Mouse (Mus musculus) spleen, adult 2 months (tissue): Measurements from ENCODE around the gene Cers5. TPM values are rescaled to one million over a fixed set of nuclear protein-coding genes. Genes with fewer than 3 reads are reported as not detected.
A peak's percentile ranks its signal among the peaks of the same experiment; 100 is the strongest.
"Not testable (repeated sequence)": the region's sequence is repeated elsewhere in the genome, so short reads cannot be mapped to it uniquely, and the experiment has no call there.

Experiments used
- DNase-seq, 2 experiments: peaks; one replicate each; pipeline versions ENCODE4 v3.0.0 to v3.0.0-alpha.2; 2012 to 2021; ENCODE audit warnings: low spot score in 2 of 2, low read depth in 1 of 2
- H3K27ac ChIP-seq: fragments of 200-500 bp; 2 replicates; pipeline ENCODE4 v1.5.1; 2012; ENCODE audit warnings: low read length, inconsistent platforms; ENCODE audit not compliant: insufficient read depth
- H3K27me3 ChIP-seq: fragments of 200-500 bp; 2 replicates; pipeline ENCODE4 v1.6.1; 2012; ENCODE audit warnings: mild to moderate bottlenecking, moderate library complexity, low read length, inconsistent platforms; ENCODE audit not compliant: control insufficient read depth, insufficient read depth
- H3K36me3 ChIP-seq: fragments of 200-500 bp; 2 replicates; pipeline ENCODE4 v1.6.1; 2012; ENCODE audit warnings: mild to moderate bottlenecking, low read length, inconsistent platforms; ENCODE audit not compliant: control insufficient read depth, insufficient read depth
- H3K4me1 ChIP-seq: fragments of 200-500 bp; 2 replicates; pipeline ENCODE4 v1.6.1; 2011; ENCODE audit warnings: inconsistent platforms; ENCODE audit not compliant: control insufficient read depth, insufficient read depth, insufficient read length
- H3K4me3 ChIP-seq: fragments of 200-500 bp; 2 replicates; pipeline ENCODE4 v1.5.1; 2011; ENCODE audit warnings: mild to moderate bottlenecking, inconsistent platforms; ENCODE audit not compliant: insufficient read depth, insufficient read length; ENCODE audit errors: extremely low read depth
- CTCF ChIP-seq: fragments of 200-500 bp; IDR thresholded peaks from 2 replicates; pipeline ENCODE4 v1.5.1; 2011; ENCODE audit warnings: mild to moderate bottlenecking, inconsistent platforms; ENCODE audit not compliant: insufficient read depth, insufficient read length, insufficient replicate concordance; ENCODE audit errors: extremely low read depth
- POLR2A ChIP-seq: fragments of 200-500 bp; IDR thresholded peaks from 2 replicates; pipeline ENCODE4 v1.6.1; 2011; ENCODE audit warnings: low read depth, low read length, inconsistent platforms
- WGBS: fragments of 180-500 bp; shearing (Covaris S2); methylation state at CpG from one replicate; pipeline ENCODE4 v1.1.7; 2018; 5-methylcytosine and 5-hydroxymethylcytosine counted together
- polyA plus RNA-seq: library from polyadenylated mRNA; depleted of rRNA; stranded (reverse); fragments of >200 nt; gene quantifications from 2 replicates; pipeline ENCODE4 v1.2.3, GENCODE M21; 2012; rRNA removed

The Cers5 gene
- 27.2 and 30.0 TPM in 2 replicates for polyA plus RNA-seq

DNA sequence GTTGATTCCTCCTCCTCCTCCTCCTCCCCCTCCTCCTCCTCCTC is at the start of gene Cers5:
Gene Cers5 (minus strand): TSS at position 5 of the 44 bp plus-strand sequence.
- H3K36me3 ChIP-seq, DNase-seq, H3K27me3 ChIP-seq, H3K4me1 ChIP-seq: not testable (repeated sequence)
- peak within 1 kb of the TSS; percentile 78 for H3K27ac ChIP-seq
- peak within 1 kb of the TSS; percentile 73 for H3K4me3 ChIP-seq

DNA sequence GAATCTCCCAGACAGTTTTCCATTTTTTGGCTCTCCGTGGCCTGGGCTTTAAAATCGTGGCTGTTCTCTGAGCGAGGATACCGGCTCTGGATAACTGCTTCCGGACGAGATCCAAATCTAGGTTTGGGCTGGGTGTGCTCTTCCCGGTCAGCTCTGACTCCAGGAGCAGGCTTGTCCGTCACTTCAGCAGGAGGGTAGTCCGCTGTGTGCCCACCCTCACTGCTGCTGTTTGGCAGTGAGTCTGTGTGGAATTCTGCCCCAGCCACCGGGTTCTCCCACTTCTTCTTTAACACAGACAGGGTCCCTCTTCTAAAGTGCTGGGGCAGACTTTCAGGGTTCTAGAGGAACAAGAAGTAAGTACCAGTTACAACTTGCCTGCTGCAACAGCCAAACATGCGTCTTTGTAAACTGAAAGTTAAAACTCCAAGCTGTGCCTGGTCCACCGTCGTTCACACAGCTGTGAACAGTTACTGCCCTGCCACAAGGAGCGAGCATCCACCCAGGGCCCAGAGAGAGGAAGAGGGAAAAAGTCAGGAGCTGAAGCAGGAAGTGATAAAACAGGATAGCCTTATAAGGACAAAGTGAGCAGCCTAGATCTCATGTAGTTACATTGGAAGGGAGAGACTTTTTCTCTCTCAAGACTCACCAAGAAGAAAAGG is 47.1 kb upstream of the Cers5 start:
- WGBS, result 54% methylated on average over 14 of the region's 14 CpGs
- DNase-seq, result no peak
- peak overlapping the region; percentile 72 for H3K27ac ChIP-seq
- TF ChIP-seq POLR2A, result peak; percentile 41; the same call in 1 of the 2 replicates
- no peak for TF ChIP-seq CTCF
- H3K27me3 ChIP-seq, result no peaks in the 10 kb centered on the region
- H3K4me3 ChIP-seq, result peak overlapping the region; percentile 55
- H3K36me3 ChIP-seq, result no peaks in the 10 kb centered on the region
- H3K4me1 ChIP-seq, result no peaks in the 10 kb centered on the region

DNA sequence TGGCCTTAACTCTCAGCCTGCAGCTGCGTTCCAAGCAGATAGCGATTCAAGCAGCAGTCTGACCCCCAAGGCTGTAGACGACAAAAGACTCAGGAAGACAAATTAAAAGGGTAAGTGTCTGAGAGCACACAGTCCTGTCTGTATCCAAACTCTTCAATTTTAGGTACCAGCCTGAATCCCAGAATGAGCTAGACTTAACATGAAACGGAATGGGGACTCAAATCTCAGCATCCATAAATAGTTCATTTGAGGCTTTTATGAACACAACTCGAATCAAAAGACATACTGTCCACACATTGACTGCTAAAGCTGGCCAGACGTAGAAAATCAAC is 46.4 kb upstream of the Cers5 start:
- peak overlapping the region; percentile 72 for H3K27ac ChIP-seq
- peak overlapping the region; percentile 55 for H3K4me3 ChIP-seq
- WGBS, result 70% methylated on average over 6 of the region's 6 CpGs
- H3K36me3 ChIP-seq, result no peaks in the 10 kb centered on the region
- no peaks in the 10 kb centered on the region for H3K4me1 ChIP-seq
- no peaks in the 10 kb centered on the region for H3K27me3 ChIP-seq
- DNase-seq, result no peak
- TF ChIP-seq CTCF (no peak), POLR2A (no peak)

DNA sequence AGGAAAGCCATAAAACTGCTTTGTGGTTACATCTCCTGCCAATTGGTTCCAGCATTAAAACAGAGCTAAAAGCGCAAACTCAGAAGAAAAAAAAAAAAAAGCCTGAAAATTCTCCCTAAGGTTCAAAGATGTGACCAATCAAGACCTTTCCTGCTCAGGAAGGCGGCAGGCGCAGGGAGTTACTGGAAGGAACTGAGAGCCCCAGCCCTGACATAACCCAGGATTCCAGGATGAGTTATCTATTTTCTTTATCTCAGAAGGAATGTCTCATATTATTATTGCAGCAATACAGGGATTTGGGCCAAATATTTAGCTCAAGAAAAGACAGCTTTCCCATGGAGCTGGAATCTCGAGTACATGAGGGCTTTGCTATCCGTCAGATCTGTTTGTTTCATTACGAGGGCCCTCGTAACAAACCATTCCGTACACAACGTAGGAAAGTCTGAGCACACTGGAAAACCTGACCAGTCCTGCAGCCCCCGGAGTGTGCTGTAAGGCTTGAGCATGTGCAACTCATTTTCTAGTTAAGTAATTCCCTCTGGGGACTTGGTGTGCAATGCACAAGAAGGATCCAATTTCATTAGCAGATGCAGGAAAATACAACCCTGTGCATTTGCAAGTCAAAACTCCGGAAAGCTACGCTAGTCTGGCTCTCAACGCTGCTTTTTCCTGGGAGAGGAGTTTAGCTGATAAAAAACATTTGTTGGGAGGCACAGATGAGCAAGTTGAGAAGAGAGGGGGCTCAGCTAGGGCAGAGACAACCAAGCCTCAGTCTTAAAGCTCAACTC is 45.8 kb upstream of the Cers5 start:
- Histone ChIP-seq H3K4me1 (no peaks in the 10 kb centered on the region), H3K27me3 (no peaks in the 10 kb centered on the region), H3K36me3 (no peaks in the 10 kb centered on the region), H3K4me3 (peak overlapping the region; percentile 45), H3K27ac (peak overlapping the region; percentile 68)
- WGBS, result 61% methylated on average over 13 of the region's 13 CpGs
- DNase-seq, result no peak
- TF ChIP-seq CTCF (no peak), POLR2A (no peak)

DNA sequence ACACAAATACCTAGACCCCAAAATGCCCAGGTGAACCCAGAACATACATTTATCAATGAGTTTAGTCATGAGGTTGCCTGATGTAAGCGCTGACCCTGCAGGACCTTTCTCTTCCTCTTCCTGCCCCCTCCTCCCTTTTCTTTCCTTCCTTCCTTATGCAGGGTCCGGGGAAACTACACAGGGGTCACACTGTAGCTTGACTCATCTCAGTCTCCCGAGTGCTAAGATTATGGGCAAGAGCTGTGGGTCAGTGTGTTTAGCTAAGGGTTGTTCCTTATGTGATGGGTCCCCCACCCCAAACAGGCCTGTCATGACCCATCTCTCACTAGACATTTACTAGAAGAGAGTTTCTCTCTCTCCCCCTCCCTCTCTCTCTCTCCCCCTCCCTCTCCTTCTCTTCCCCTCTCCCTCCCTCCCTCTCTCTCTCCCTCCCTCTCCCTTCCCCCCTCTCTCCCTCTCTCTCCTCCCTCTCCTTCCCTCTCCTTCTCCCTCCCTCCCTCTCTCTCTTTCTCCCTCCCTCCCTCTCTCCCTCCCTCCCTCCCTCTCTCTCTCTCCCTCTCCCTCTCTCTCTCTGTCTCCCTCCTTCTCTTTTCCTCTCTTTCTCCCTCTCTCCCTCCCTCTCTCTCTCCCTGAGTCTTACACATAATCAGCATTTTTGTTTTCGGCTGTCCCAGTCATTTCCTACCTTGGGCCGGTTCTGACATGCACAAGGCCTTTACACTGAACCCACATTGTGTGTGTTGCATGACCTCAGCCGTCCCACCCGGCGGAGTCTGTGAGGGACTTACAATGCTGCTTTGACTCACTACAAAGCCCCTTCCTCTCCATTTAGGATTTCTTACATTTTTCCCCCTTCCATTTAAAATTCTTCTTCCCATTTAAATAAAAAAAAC is 44.9 kb upstream of the Cers5 start:
- no peaks in the 10 kb centered on the region for H3K27me3 ChIP-seq
- WGBS, result 60% methylated on average over 8 of the region's 8 CpGs
- no peak for DNase-seq
- peak overlapping the region; percentile 33; the same call in 1 of the 2 replicates for H3K4me3 ChIP-seq
- no peaks in the 10 kb centered on the region for H3K4me1 ChIP-seq
- H3K27ac ChIP-seq, result no peak overlapping the region; the same call in 1 of the 2 replicates
- TF ChIP-seq POLR2A, result no peak
- no peak for TF ChIP-seq CTCF
- no peaks in the 10 kb centered on the region for H3K36me3 ChIP-seq

DNA sequence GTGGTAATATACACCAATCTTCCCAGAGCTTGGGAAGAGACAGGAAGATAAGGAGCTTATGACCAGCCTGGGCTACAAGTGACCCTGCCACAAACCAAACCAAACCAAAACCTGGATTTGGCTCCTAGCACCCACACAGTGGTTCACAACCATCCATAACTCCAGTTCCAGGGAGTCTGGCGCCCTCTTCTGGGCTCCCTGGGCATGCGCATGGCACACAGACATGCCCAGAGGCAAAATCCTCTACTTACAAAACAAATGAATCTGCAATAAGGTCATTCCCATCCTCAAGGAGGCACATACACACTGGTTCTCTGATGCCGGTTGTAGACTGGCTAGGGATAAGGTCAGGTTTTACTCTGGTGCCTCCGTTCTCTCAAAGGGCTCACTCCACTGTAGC is 43.3 kb upstream of the Cers5 start:
- TF ChIP-seq CTCF (no peak), POLR2A (no peak)
- DNase-seq, result no peak
- WGBS, result 89% methylated on average over 4 of the region's 4 CpGs

DNA sequence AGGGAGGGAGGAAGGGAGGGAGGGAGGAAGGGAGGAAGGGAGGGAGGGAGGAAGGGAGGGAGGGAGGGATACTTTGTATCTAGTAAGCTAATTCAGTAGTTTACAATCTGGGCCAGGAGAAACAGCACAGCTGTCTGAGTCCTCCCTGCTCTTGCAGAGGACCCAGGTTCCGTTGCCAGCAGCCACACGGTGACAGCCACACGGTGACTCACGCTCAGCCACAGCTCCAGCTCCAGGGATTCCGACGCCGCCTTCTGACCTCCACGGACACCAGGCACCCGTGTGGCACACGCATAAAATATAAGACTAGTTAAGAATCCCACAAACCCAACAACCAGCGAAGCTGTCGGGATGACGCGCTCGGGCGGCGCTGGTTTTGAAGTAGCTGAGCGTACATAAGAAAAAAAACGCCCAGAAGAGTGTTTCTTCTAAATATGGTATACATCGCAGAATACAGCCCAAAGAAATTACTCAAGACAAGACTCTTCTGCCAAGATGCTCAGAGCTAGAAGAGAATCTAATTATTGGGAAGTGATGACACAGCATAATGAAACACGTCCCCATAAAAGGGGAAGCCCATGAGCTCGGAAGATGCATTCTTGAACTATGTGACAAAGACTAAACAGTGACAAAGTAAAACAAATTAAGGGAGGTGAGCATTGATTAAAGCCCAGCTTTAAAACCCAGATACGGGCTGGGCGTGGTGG is 42.0 kb upstream of the Cers5 start:
- peak overlapping the region; percentile 52; the same call in 1 of the 2 replicates for H3K27ac ChIP-seq
- H3K4me3 ChIP-seq, result no peak overlapping the region; the same call in 1 of the 2 replicates

More for the DNA sequence above, 43.3 kb upstream of the Cers5 start:
- Histone ChIP-seq H3K27ac (no peak overlapping the region), H3K36me3 (no peaks in the 10 kb centered on the region), H3K4me1 (no peaks in the 10 kb centered on the region), H3K27me3 (no peaks in the 10 kb centered on the region), H3K4me3 (no peak overlapping the region)

More for the DNA sequence above, 42.0 kb upstream of the Cers5 start:
- Histone ChIP-seq H3K4me1 (no peaks in the 10 kb centered on the region), H3K36me3 (no peaks in the 10 kb centered on the region), H3K27me3 (no peaks in the 10 kb centered on the region)
- WGBS, result 81% methylated on average over 24 of the region's 24 CpGs
- no peak for TF ChIP-seq POLR2A
- no peak for TF ChIP-seq CTCF
- DNase-seq, result no peak
